Mouse (Mus musculus): ENCODE measurements around the gene Pltp. TPM values are rescaled to one million over a fixed set of nuclear protein-coding genes. Genes with fewer than 3 reads are reported as not detected.

Gene Pltp
- polyA plus RNA-seq, 1 experiment = 51.8 TPM

- no peak for DNase-seq (ENCODE audit: low read depth in 1 of 2, low spot score in 2 of 2)
- H3K4me3 ChIP-seq (ENCODE audit: extremely low read depth, insufficient read depth, insufficient read length) = no peak overlapping the region
- TF ChIP-seq CTCF (IDR thresholded peaks at IDR 0.05; ENCODE audit: extremely low read depth, insufficient read depth, insufficient read length, insufficient replicate concordance) (no peak), POLR2A (IDR thresholded peaks at IDR 0.05; ENCODE audit: low read depth, low read length) (no peak)
- WGBS = 50% methylated on average over 1 of the region's 1 CpGs
- H3K27ac ChIP-seq (ENCODE audit: insufficient read depth, low read length) = no peak overlapping the region; the same call in 1 of the 2 replicates
- peaks cover 11% of the 10 kb centered on the region; the same call in 1 of the 2 replicates for H3K4me1 ChIP-seq (ENCODE audit: control insufficient read depth, insufficient read depth, insufficient read length)
- H3K36me3 ChIP-seq (ENCODE audit: control insufficient read depth, insufficient read depth, low read length) = no peaks in the 10 kb centered on the region
- H3K27me3 ChIP-seq (ENCODE audit: control insufficient read depth, insufficient read depth, low read length) = no peaks in the 10 kb centered on the region
Observed at GRCm38 (mm10) chr2:164874239-164874769, 16.8 kb upstream of the Pltp start.

GRCm38 (mm10) chr2:164873621-164874020, 16.1 kb upstream of the Pltp start:
- no peak overlapping the region for H3K4me3 ChIP-seq (ENCODE audit: extremely low read depth, insufficient read depth, insufficient read length)
- WGBS = 63% methylated on average over 3 of the region's 3 CpGs
- DNase-seq (ENCODE audit: low read depth in 1 of 2, low spot score in 2 of 2) = no peak
- H3K27ac ChIP-seq (ENCODE audit: insufficient read depth, low read length) = no peak overlapping the region
- peaks cover 12% of the 10 kb centered on the region; the same call in 1 of the 2 replicates for H3K4me1 ChIP-seq (ENCODE audit: control insufficient read depth, insufficient read depth, insufficient read length)
- no peaks in the 10 kb centered on the region for H3K36me3 ChIP-seq (ENCODE audit: control insufficient read depth, insufficient read depth, low read length)
- H3K27me3 ChIP-seq (ENCODE audit: control insufficient read depth, insufficient read depth, low read length) = no peaks in the 10 kb centered on the region
- TF ChIP-seq CTCF (IDR thresholded peaks at IDR 0.05; ENCODE audit: extremely low read depth, insufficient read depth, insufficient read length, insufficient replicate concordance) = no peak
- no peak for TF ChIP-seq POLR2A (IDR thresholded peaks at IDR 0.05; ENCODE audit: low read depth, low read length)

- no peak for DNase-seq (ENCODE audit: low read depth in 1 of 2, low spot score in 2 of 2)
- H3K4me3 ChIP-seq (ENCODE audit: extremely low read depth, insufficient read depth, insufficient read length) = no peak overlapping the region
- WGBS = 72% methylated on average over 6 of the region's 6 CpGs
- peaks cover 11% of the 10 kb centered on the region; the same call in 1 of the 2 replicates for H3K4me1 ChIP-seq (ENCODE audit: control insufficient read depth, insufficient read depth, insufficient read length)
- H3K27ac ChIP-seq (ENCODE audit: insufficient read depth, low read length) = no peak overlapping the region
- H3K36me3 ChIP-seq (ENCODE audit: control insufficient read depth, insufficient read depth, low read length) = no peaks in the 10 kb centered on the region
- H3K27me3 ChIP-seq (ENCODE audit: control insufficient read depth, insufficient read depth, low read length) = no peaks in the 10 kb centered on the region
- TF ChIP-seq POLR2A (IDR thresholded peaks at IDR 0.05; ENCODE audit: low read depth, low read length) (no peak), CTCF (IDR thresholded peaks at IDR 0.05; ENCODE audit: extremely low read depth, insufficient read depth, insufficient read length, insufficient replicate concordance) (no peak)
Observed at GRCm38 (mm10) chr2:164871602-164872303, 14.2 kb upstream of the Pltp start.

- no peak for TF ChIP-seq CTCF (IDR thresholded peaks at IDR 0.05; ENCODE audit: extremely low read depth, insufficient read depth, insufficient read length, insufficient replicate concordance)
- no peak for TF ChIP-seq POLR2A (IDR thresholded peaks at IDR 0.05; ENCODE audit: low read depth, low read length)
- Histone ChIP-seq H3K36me3 (ENCODE audit: control insufficient read depth, insufficient read depth, low read length) (no peaks in the 10 kb centered on the region), H3K4me3 (ENCODE audit: extremely low read depth, insufficient read depth, insufficient read length) (no peak overlapping the region), H3K27ac (ENCODE audit: insufficient read depth, low read length) (peak overlapping the region; percentile 89), H3K4me1 (ENCODE audit: control insufficient read depth, insufficient read depth, insufficient read length) (peaks cover 10% of the 10 kb centered on the region; the same call in 1 of the 2 replicates), H3K27me3 (ENCODE audit: control insufficient read depth, insufficient read depth, low read length) (no peaks in the 10 kb centered on the region)
- peak; percentile 69 to 81 for DNase-seq (ENCODE audit: low read depth in 1 of 2, low spot score in 2 of 2)
- 11% methylated on average over 7 of the region's 7 CpGs for WGBS
Observed at GRCm38 (mm10) chr2:164868491-164868890, 11.0 kb upstream of the Pltp start.

GRCm38 (mm10) chr2:164867566-164867965, 10.1 kb upstream of the Pltp start:
- Histone ChIP-seq H3K36me3 (ENCODE audit: control insufficient read depth, insufficient read depth, low read length) (no peaks in the 10 kb centered on the region), H3K27me3 (ENCODE audit: control insufficient read depth, insufficient read depth, low read length) (no peaks in the 10 kb centered on the region; the same call in 1 of the 2 replicates), H3K27ac (ENCODE audit: insufficient read depth, low read length) (peak overlapping the region; percentile 89), H3K4me1 (ENCODE audit: control insufficient read depth, insufficient read depth, insufficient read length) (peaks cover 12% of the 10 kb centered on the region; the same call in 1 of the 2 replicates), H3K4me3 (ENCODE audit: extremely low read depth, insufficient read depth, insufficient read length) (no peak overlapping the region)
- no peak for DNase-seq (ENCODE audit: low read depth in 1 of 2, low spot score in 2 of 2)
- no peak for TF ChIP-seq POLR2A (IDR thresholded peaks at IDR 0.05; ENCODE audit: low read depth, low read length)
- TF ChIP-seq CTCF (IDR thresholded peaks at IDR 0.05; ENCODE audit: extremely low read depth, insufficient read depth, insufficient read length, insufficient replicate concordance) = no peak
- WGBS = 92% methylated on average over 7 of the region's 7 CpGs

- H3K4me3 ChIP-seq (ENCODE audit: extremely low read depth, insufficient read depth, insufficient read length) = no peak overlapping the region
- H3K36me3 ChIP-seq (ENCODE audit: control insufficient read depth, insufficient read depth, low read length) = no peaks in the 10 kb centered on the region
- no peaks in the 10 kb centered on the region; the same call in 1 of the 2 replicates for H3K27me3 ChIP-seq (ENCODE audit: control insufficient read depth, insufficient read depth, low read length)
- WGBS = 35% methylated on average over 16 of the region's 16 CpGs
- TF ChIP-seq CTCF (IDR thresholded peaks at IDR 0.05; ENCODE audit: extremely low read depth, insufficient read depth, insufficient read length, insufficient replicate concordance) (no peak), POLR2A (IDR thresholded peaks at IDR 0.05; ENCODE audit: low read depth, low read length) (no peak)
- peak overlapping the region; percentile 89 for H3K27ac ChIP-seq (ENCODE audit: insufficient read depth, low read length)
- H3K4me1 ChIP-seq (ENCODE audit: control insufficient read depth, insufficient read depth, insufficient read length) = peaks cover 16% of the 10 kb centered on the region
- DNase-seq (ENCODE audit: low read depth in 1 of 2, low spot score in 2 of 2) = peak in 1 of 2 experiments; percentile 47
Observed at GRCm38 (mm10) chr2:164866741-164867551, 9.4 kb upstream of the Pltp start.

Measured in spleen, adult 2 months (tissue).